Mouse (Mus musculus) kidney, adult 18-20 months (tissue): ENCODE measurements around the gene Proz.
"Not testable (repeated sequence)": the region's sequence is repeated elsewhere in the genome, so short reads cannot be mapped to it uniquely, and the experiment has no call there.

Experiments
- DNase-seq: peaks from one replicate; pipeline ENCODE4 v3.0.0; 2021

The Proz gene

GRCm38 (mm10) chr8:13060441-13061150 is at the start of gene Proz:
Proz (plus strand) TSS chr8:13060914.
- peak; percentile 67 for DNase-seq

- DNase-seq, result no peak
These were observed 41.2 kb upstream of the Proz start for GRCm38 (mm10) chr8:13019560-13019959.

DNA sequence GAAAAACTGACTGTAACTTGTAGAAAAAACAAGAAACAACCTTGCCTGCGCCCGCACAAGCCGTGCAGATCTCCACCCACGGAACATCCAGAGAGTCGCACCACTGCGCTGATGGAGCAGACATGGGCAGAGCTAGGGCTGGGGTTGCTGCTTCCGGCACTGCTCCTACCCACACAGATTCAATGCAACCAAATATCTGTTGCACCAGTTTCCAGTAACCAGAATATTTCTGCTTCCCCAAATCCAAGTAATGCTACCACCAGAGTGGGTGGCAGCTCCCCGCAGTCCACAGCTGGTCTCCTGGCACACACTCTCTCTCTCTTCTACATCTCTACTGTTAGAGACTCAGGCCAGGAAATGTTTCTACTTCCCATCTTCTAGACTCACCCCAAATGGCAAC is 38.9 kb upstream of the Proz start:
- no peak for DNase-seq

DNA sequence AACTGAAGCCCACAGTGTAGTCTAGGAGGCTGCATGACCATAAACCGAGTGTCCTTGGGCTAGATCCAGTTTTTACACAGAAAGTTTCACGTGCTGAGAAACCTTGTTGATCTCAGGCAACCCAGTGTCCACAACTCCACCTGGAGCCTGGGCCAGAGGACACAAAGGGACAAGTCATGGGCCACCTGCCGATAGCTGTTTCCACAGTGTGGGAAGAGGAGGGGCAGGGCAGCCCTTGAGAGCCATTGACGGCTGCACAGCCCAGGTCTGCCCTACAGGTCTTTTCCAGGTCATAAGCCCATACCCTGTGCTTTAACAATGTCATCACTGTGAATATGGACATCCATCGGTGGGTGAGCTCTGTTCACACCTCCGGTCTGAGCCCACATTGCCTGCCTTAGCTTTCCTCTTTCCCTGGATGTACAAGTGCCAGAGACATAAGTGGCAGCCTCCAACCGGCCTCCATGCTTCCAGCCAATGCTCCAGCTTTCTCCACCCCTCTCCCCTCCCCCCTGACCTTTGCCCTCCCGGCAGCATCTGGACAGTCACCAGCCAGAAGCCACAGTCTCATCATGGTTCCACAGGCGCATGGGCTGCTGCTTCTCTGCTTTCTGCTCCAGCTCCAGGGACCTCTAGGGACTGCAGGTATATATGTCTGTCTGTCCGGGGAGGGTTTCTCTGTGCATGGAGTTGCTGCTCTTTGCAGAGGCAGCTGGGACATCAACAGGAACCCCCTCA is 35.1 kb upstream of the Proz start, which contains the start of gene F7:
Gene F7, plus strand, starts transcription at position 548 of the 738 bp plus-strand sequence.
- DNase-seq, result peak; percentile 29

GRCm38 (mm10) chr8:13027615-13028014 is 33.1 kb upstream of the Proz start:
- no peak for DNase-seq

DNA sequence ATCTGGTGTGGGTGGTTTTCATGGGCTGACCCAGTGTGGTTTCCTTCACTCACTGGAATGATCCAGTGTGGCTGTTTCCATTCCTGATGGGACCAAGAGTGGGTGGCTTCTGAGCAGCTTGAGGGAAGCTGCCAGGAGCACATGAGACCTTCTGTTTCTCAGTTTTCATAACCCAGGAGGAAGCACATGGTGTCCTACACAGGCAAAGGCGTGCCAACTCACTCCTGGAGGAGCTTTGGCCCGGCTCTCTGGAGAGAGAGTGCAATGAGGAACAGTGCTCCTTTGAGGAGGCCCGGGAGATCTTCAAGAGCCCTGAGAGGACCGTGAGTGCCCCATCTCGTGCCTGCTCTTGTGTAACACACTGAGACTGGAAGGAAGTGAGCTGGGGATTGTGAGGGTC is 32.2 kb upstream of the Proz start:
- no peak for DNase-seq

DNA sequence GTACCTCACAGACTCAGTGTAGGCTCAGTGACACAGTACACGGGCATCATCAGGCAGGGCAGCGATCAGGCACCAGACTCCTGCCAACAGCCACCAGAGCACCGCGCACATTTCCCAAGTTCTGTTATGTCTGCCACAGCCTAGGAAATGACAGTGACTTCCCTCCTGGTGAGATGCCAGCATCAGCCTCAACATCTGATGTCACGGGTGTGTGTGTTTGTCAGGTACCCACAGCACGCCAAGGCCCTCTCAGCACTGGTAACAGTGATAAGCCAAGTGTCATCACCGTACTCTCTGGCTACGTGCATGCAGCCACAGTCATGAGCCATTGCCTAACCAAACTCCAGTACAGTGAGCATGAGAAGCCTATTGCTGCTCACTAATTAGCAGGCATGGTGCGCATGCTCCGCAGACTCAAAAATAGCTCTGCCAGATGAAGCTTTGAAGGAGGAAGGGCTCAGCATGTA is 24.3 kb upstream of the Proz start:
- no peak for DNase-seq

DNA sequence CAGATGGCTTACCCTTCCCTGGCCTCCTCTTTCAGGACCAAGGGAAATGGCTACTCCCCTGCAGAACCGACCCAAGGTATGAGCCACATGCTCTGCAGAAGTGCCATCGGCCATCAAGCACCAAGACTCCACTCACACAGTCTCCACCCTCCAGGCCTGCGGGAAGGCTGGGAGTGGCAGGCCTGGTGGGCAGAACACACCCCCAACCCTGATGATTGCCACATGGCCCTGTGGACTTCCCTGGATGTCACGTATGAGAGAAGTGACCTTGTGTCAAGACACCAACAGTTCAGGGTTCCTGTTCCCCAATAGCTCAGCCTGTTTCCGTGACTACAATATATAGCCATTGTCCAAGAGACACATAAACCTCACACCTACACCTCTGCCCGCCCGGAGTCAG is 23.7 kb upstream of the Proz start, which contains the start of gene F10:
Gene F10, plus strand, starts transcription at position 294 of the 400 bp plus-strand sequence.
- no peak for DNase-seq

DNA sequence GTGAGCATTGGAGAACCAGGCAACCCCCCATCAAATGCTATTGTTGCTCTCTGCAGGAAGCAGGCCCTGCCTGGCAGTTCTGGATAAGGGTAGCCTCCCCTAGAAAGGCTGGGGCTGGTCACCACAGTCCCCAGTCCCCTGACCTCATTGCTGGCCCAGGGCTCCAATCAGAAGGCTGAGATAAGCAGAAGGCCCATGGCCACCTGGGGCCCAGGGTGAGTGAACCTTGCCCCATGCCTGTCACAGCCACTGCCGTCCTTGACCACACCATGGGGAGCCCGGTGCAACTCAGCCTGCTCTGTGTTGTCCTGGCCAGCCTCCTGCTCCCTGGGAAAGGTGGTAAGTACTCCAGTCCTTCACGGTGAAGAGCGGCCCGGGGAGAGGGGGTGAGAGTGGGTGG is 23.1 kb upstream of the Proz start:
- no peak for DNase-seq

DNA sequence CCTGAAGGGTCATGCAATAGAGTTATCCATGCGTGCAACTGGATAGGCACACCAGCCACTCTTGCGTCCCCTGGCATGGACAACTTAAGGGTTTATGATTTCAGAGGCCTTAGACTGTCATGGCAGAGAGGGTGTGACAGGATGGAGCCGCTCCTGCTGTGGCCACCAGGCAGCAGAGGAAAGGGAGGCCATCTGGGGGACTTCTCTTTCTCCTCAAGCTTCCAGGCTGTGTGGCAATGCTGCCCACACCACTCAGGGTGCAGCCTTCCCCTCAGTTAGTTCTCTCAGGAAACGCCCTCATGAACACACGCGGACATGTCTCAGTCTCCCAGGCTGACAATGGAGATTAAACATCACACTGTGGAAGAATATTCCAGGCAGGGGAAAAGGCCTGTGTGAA is 21.7 kb upstream of the Proz start:
- DNase-seq, result no peak

- no peak for DNase-seq
These were observed 19.3 kb upstream of the Proz start for GRCm38 (mm10) chr8:13041459-13041858.

DNA sequence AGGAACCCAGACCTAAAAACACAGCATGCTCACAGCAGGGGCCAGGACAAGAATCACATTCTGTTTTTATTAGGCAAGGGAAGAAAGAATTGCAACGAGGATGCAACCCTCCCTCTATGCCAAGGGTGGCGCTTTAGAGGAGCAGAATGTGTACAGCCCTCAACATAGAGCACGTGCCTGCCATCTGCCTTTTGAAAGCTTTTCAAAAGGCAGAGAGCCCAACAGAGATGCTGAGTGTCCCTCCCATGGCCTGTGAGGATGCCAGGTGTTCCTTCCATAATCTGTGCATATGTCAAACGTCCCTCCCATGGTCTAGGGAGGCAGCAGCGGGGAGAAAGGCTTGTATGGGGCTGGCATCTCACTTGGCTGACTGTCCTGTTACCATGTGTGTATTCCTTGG is 13.1 kb upstream of the Proz start:
- no peak for DNase-seq

DNA sequence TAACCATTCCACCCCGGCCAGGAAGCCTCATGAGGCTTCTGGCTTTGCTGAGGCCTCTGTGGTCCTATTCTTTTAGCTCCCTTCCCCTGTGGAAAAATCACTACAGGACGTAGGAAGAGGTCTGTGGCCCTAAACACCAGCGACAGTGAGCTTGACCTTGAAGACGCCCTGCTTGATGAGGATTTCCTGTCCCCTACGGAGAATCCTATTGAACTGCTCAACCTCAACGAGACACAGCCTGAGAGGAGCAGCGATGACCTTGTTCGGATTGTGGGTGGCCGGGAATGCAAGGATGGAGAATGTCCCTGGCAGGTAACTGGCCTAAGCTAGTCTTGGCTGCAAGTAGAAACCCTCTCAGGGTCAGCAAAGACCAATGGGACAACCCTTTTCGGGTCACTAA is 10.2 kb upstream of the Proz start:
- no peak for DNase-seq

DNA sequence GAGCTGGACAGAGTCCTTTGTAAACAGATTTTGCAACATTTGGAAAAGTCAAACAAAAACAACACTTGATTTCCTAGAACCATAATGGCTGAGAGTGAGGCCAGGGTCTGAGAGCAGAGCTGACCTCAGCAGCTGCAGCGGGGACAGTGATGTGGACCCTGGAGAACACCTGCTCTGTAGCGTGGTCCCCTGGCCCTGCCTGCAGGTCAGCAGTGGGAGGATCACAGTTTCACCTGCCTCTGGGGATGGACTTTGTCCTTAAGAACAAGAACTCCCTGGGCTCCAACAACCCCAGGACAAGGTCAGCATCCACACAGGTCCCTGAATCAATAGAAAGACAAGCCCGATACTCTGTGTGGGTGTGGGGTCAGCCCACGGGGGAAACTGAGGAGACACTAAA is 3.4 kb upstream of the Proz start:
- peak; percentile 16 for DNase-seq

GRCm38 (mm10) chr8:13063112-13063511 is 2.4 kb downstream of the Proz start:
- no peak for DNase-seq

- DNase-seq, result no peak
These were observed 12.5 kb downstream of the Proz start for GRCm38 (mm10) chr8:13073255-13073654.

GRCm38 (mm10) chr8:13075044-13075443 is 14.3 kb downstream of the Proz start:
- DNase-seq, result no peak

GRCm38 (mm10) chr8:13075579-13075978 is 14.9 kb downstream of the Proz start:
- DNase-seq, result not testable (repeated sequence)

DNA sequence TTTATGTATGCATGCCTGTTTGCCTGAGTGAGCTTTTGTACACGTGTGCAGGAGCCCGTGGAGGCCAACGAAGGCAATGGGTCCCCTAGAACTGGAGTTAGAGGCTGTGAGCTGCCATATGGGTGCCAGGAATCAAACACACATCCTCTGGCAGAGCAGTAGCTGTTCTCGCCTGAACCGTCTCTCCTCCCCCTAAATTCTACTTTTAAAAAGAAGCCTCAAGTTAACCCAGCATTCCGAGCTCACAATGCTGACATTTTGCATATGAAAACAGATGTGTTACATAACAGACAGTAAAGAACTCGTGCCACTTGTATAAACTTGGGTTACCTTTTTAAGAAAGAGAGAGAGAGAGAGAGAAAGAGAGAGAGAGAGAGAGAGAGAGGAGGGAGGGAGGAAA is 16.8 kb downstream of the Proz start:
- DNase-seq, result no peak

DNA sequence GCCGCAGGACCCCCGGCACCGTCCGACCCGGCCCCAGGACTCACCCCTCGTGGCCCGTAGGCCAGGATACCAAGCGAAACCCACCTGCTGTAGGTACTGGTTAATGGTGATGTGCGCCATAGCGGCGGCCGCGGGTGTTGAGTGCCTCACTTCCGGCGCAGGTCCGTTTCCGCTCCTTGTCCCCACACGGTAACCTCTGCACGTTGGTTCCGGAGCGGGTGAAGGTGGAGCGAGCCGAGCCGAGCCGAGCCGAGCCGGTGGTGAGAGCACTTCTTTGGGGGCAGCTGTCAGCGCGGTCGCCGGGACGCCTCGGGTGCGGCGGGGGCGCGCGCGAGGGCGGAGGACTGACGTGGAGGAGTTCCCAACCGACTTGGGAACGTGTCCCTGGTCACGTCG is 44.0 kb downstream of the Proz start:
- DNase-seq, result peak; percentile 91

DNA sequence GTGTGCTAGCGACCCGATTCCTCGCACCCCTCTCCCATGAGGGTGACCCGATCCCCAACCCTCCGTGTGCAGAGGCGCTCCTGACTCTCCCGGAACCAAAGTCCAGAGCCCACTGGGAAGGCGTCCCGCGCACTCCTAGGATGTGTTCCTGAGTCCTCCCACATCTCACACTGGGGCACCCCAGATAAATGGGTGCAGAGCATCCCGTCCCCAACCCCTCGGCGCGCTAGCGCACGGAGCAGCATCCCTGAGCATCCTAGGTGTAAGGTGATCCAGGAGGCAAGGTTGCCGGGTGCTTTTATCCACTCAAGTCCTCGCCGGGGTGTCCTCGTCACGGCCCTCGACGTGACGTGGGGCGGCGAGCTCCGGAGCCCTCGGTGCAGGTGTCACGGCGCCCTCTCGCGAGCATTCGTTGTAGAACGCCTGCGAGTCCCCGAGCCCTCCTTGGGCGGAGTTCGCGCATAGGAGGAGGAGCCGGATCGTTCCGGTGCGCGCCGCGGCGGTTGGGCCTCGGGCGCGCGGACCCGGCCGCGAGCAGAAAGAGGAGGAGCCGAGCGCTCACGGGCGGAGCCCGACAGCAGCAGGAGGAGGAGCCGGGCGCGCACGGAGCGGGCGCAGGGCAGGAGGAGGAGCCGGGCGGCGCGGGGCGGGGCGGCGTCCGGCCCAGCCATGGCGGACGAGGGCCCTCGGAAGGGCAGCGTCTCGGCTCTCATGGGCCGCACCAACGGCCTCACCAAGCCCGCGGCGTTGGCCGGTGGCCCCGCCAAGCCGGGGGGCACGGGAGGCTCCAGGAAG is 44.6 kb downstream of the Proz start, which contains the start of the genes Pcid2 and Cul4a:
Gene Pcid2, minus strand, starts transcription at position 373 of the 795 bp plus-strand sequence.
Gene Cul4a, plus strand, starts transcription at position 535 of the 795 bp plus-strand sequence.
- DNase-seq, result peak; percentile 95

DNA sequence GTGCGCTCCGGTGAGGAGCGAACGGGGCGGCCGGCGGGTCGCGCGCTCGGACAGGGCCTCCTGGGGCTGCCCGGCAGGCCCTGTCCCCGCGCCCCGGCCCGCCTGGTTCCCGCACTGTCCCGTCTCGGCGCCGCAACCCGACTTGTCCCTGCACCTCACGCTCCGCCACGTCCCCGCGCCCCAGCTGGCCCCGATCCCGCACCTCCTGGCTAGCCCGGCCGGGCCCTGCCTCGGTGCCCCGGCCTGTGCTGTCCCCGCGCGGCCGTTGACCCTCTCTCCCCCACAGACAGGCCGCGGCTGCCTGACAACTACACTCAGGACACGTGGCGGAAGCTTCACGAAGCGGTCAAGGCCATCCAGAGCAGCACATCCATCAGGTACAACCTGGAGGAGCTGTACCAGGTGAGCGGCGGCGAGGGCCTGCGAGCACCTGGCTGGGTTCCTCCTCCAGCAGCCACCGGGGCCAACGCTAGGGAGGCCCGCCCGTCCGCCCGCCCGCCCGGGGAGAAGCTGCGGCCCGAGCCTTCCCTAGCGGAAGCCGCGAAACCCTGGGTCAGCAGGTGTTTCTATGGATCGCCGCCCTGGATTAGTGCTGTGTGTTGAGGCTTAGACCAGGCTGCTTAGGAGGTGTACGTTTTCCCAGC is 45.3 kb downstream of the Proz start:
- DNase-seq, result no peak
